Mouse (Mus musculus) heart, adult 8-10 months (tissue): Measurements from ENCODE around the gene E330021D16Rik. TPM values are rescaled to one million over a fixed set of nuclear protein-coding genes. Genes with fewer than 3 reads are reported as not detected.

Experiments used
- DNase-seq: peaks from one replicate; pipeline ENCODE4 v3.0.0; 2022; ENCODE audit warnings: low spot score
- total RNA-seq, 4 experiments: library from RNA; stranded (reverse); gene quantifications; 2 replicates each; pipeline ENCODE4 v1.2.4; 2022

Gene E330021D16Rik
- total RNA-seq, 4 experiments from 2014 or later, result not detected

GRCm38 (mm10) chr6:136421059-136421458 lies 5.7 kb upstream of the E330021D16Rik start:
- DNase-seq, result no peak

DNA sequence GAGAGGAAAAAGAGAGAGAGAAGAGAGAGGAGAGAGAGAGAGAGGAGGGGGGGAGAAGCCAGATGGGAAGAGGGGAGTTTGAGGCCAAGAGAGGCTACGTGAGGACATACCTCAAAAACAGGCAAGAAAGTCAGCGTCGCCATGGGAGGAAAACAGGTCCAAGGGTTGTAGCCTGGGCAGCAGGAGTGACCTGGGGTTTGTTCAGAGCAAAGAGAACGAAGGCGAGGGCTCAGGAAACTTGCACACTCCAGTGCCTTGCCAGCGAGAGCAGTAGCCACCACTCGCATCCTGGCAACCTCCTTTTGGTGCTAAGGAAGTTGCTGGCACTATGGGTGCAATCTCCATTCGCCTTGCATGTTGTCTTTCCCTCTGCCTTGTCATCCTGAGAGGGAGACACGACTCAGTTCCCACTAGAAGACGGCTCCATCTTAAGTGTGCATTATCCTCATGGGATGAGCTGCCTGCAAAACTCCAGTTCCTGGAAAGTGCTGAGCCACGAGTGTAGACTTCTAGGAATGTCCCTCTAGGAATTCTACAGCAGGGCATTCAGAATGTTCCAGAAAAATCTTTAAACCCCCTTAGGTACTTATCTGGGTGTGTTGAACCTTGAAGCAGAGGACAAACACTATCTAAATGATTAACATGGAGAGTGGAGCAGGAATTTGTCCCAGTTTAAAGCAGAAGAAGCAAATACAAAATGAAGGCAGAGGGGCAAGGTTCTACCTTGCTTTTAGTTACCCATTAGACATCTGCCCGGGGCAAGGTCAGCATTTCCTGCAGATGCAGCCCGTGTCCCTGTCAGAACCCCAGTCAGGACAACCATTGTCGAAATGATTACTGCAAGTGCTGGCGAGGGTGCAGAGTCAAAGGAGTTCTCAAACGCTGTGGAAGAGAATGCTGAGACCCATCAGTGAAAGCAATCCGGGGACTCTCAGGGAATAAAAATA lies 3.8 kb upstream of the E330021D16Rik start:
- no peak for DNase-seq

DNA sequence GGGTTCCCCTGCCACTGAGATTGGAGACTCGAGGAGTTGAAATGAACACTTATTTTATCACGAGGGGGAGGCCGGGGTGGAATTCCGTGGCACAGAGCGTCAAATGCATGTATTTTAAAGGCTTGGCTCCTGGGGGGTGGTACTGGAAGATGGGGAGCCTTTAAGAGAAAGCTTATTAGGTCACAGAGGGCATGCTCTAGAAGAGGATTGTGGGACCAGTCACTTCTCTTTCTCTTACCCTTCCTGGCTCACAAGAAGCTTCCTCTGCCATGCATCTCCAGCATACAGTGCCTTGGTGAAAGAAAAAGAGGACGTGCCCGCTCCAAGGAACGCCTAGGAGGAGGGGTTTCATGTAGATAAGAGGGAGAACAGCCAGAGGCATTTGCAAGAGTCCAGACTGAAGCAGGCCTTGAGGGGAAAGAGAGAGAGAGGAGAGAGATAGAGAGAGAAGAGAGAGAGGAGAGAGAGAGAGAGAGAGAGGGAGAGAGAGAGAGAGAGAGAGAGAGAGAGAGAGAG lies 3.0 kb upstream of the E330021D16Rik start:
- DNase-seq, result no peak

DNA sequence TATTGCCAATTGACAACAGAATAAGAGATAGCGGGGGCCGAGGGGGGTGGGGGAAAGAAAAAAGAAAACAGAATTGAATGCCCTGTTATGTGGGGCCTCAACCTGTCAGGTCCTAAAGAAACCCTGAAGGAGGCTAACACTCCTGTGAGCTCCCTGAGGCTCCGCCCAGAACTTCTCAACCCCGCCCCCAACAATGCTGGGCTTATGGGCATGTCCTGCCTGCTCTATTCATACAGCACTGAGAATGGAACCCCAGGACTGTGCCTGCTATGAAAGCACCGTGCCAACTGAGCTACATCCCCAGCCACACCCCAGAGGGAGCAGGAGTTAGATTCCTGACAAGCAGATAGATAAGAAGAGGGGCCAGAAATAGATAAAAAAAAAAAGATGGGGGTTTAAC lies 2.5 kb upstream of the E330021D16Rik start:
- no peak for DNase-seq

DNA sequence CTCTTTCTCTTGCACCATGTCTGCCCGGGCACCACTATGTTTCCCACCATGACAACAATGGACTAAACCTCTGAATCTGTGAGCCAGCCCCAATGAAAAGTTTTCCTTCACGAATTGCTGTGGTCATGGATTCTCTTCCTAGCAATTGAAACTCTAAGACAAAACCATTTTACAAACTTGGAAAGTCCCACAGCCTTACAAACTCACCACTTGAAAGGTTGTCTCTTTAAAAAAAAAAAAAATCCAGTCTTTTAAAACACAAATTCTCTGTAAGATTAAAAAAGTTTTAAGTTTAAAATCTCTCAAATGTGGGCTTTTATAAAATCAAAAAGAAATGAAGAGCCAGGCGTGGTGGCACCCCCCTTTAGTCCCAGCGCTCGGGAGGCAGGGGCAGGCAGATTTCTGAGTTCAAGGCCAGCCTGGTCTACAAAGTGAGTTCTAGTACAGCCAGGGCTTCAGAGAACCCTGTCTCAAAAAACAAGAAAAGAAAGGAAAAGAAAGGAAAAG lies 1.5 kb downstream of the E330021D16Rik start:
- DNase-seq, result no peak

GRCm38 (mm10) chr6:136407608-136408192 lies 7.7 kb downstream of the E330021D16Rik start:
- DNase-seq, result no peak

- no peak for DNase-seq
These were observed 18.5 kb downstream of the E330021D16Rik start for GRCm38 (mm10) chr6:136396860-136397259.

GRCm38 (mm10) chr6:136390262-136390661 lies 25.1 kb downstream of the E330021D16Rik start:
- DNase-seq, result no peak

DNA sequence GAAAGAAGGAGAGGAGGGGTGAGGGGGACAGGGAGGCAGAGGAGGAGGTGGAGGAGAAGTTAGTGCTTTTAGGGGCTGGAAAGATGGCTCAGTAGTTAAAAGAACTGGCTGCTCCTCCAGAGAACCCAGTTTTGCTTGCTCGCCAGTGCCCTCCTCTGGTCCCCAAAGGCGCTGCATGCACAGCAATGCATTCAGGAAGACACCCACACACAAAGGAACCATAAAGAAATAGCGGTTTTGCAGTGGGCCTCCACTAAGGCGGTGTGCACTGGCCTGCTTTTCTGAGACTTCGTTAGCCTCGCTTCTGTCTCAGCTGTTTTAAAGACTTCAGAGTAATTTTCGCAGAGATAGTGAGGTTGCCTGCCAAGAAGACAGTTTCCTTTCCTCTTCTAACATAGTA lies 30.1 kb downstream of the E330021D16Rik start:
- no peak for DNase-seq

DNA sequence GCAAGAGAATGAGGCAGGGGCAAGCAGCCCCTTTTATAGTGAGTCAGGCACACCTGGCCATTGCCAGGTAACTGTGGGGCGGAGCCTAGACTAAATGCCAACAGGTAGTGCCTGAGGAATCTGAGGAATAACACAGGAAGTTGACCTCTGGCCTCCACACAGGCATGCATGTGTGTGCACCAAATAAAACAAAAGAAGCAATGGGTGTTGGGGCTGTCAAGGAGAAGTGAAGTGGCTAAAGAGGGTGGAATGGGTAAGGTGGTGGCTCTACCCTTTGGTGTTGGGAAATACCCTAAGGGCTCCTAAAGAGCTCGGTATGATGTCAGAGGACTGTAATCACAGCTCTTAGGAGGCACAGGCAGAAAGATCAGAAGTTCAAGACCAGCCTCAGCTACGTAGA lies 32.2 kb downstream of the E330021D16Rik start:
- DNase-seq, result no peak

DNA sequence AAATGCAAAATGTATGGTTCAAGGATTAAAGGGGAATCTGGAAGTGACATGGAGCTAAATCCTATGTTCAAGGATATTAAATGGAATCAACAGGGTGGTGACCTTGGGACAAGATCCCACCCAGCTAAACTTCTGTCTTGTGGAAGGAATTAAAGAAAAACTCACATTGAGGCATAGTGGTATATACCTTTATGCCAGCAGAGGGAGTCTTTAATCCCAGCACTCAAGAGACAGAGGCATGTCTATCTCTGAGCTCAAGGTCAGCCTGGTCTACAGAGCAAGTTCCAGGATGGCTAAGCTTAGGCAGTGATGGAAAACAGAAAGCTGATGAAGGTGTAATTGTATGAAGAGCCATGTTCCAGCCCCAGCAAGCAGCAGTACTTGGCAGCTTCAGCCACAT lies 39.3 kb downstream of the E330021D16Rik start:
- no peak for DNase-seq

DNA sequence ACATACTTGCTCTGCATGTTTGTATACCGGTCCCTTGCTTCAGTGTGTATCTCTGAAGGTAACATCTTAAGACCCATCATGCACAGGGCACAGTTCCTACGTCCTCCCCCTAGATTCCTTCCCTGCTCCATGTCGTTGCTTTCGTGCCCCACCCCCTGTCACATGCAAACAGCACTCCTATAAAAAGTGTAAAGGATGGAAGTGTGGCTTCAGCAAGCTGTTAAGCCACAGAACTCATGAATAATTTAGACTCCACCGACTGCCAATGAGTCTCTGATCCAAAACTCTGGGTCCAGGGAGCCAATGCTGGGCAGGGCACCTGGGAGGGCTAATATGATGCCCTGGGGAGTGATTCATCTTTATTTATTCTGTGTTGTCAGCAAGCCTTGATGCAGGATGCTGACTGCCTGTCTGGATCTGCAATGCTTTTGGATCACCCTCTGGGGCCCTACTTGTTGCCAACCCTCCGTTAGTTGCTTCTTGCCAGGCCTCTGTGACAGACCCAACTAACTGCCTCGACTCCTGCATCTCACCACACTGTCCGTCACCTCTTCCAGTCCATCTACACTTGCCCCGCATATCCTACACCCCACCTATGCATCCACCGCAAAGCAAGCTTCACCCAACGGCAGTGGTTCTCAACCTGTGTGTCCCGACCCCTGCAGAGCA lies 50.8 kb downstream of the E330021D16Rik start:
- DNase-seq, result no peak

- no peak for DNase-seq
These were observed 51.4 kb downstream of the E330021D16Rik start for GRCm38 (mm10) chr6:136364008-136364407.

DNA sequence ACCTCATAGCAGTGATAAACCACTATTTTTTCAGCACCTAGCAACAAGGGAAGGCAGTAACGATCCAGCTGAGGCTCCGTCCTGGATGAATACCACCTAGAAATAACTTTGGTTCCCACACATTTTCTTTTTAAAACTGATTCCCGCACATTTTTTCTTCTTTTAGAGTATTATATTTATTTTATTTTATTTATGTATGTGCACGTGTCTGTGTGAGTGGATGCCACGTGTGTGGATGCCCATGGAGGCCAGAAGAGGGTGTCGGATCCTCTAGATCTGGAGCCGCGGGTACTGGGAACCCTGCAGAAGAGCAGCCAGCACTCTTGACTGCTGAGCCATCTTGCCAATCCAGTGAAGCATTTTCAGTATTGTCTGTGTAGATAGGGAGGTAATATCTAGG lies 52.1 kb downstream of the E330021D16Rik start:
- no peak for DNase-seq

DNA sequence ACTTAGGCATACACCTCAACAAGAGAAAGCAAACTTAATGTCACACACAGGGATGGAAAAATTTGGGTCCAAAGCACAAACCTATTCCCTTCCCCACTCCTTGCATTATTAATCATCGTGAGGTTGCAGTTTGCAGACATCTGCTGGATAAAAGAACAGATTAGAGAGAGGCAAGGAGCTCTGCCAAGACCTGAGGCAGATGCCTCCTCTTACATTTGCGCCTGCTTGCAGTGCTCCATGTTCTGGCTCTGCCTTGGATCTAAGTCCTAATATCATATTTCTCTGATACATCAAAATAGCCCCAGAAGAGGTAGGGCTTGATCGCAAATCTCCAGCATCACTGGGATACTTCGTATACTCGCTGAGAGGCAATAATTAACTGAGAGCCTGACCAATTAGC lies 56.9 kb downstream of the E330021D16Rik start:
- DNase-seq, result no peak

GRCm38 (mm10) chr6:136353399-136354184 lies 61.8 kb downstream of the E330021D16Rik start:
- peak; percentile 33 for DNase-seq

Other genes starting within 250 kb of the E330021D16Rik start
- gene Grin2b, start 242.1 kb downstream of the E330021D16Rik start, total RNA-seq, result under 1 TPM in 3 of 4 experiments, not detected in 1; under 0.01 to 0.03 (median 0.03) TPM
- gene Gm8994, start 88.0 kb downstream of the E330021D16Rik start, total RNA-seq, result not detected
- gene Atf7ip, start 90.6 kb upstream of the E330021D16Rik start, total RNA-seq, result 10 to 100 TPM; 68.3 to 94.1 (median 76.8) TPM
- 10 to 100 TPM; 48.8 to 54.9 (median 52.8) TPM for gene Plbd1, start 246.4 kb upstream of the E330021D16Rik start, total RNA-seq